In the genomic region with DNA sequence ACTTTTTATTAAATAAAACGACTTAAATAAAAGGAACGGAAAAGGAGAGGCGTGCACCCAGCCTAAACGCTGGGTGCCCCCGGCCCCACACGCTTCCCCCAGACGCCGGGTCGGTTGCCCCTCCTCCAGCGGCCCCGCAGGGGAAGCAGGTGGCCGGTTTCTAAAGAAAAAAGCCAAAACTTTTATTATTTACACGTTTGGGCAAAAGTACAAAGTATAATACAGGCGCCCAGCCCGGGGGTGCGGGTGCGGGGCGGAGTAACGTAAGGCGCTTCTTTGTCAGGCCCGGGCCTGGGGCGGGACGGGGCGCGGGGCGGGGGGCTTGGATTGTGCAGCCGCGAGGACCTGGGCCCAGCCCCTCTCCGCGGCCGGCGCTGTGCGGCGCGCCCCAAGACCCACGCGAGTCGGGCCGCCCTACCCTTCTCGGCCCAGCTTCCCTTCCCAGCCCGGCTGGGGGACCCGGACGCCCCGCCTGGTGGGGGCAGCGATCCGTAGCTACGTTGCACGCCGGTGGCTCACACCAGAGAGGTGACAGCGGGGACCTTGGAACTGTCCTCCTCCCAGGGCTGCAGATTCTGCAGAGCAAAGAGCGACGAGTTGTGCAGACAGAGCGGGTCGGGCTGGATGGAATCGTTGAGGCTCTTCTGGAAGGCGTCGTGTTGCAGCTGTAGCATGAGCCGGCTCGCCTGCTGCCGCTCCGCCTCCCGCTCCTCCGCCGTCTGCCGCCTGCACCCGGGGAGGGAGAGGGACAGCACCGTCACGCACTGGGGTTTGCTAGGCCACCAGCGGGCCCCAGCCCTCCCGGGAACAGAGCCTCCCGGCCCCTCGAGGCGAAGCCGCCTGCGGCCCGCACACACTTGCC, we compare ENCODE assay signal across 9 mouse cellular contexts. TPM values are rescaled to one million over a fixed set of nuclear protein-coding genes. Genes with fewer than 3 reads are reported as not detected.
DNase-seq lines count a peak whose midpoint lies in the region; ATAC-seq lines count a peak whose summit lies in the region.
"Had no signal": no experiment of that assay in that cellular context is flagged by ENCODE, and none has a peak within 500 bp of the region (broad histone marks: within the 10 kb centered on the region; RNA-seq: fewer than 3 reads in every experiment).

No protein-coding gene starts in this region.

- peaks cover 94% of the 10 kb centered on the region for H3K27me3 ChIP-seq in heart, embryonic 11.5 days (ENCODE audit: control insufficient read depth, insufficient read depth, low read length)
- H3K27me3 ChIP-seq in forebrain, embryonic 15.5 days = peaks cover 80% of the 10 kb centered on the region
- peaks cover 100% of the 10 kb centered on the region for H3K27me3 ChIP-seq in kidney, embryonic 15.5 days
- peaks cover 43% of the 10 kb centered on the region for H3K27me3 ChIP-seq in midbrain, embryonic 16.5 days (ENCODE audit: control insufficient read depth, insufficient read depth, low read depth, low read length)

- no peak overlapping the region for H3K9ac ChIP-seq in heart, embryonic 11.5 days (ENCODE audit: low read depth, low read length)
- no peak overlapping the region for H3K9ac ChIP-seq in forebrain, embryonic 15.5 days (replicated peaks)
- H3K9ac ChIP-seq in kidney, embryonic 15.5 days = no peak overlapping the region
- H3K9ac ChIP-seq in midbrain, embryonic 16.5 days (ENCODE audit: low read depth, low read length) = no peak overlapping the region

- ATAC-seq in heart, embryonic 11.5 days (replicated peaks; ENCODE audit: insufficient number of reproducible peaks, low FRiP score, low TSS enrichment) = peak; percentile 24; the same call in 1 of the 2 replicates
- ATAC-seq in forebrain, embryonic 15.5 days (replicated peaks) = peak; percentile 62
- ATAC-seq in kidney, embryonic 15.5 days (replicated peaks; ENCODE audit: low FRiP score) = peak; percentile 30
- peak; percentile 12; the same call in 1 of the 2 replicates for ATAC-seq in midbrain, embryonic 16.5 days

- DNase-seq in heart, postnatal 4 days = no peak
- peak; percentile 29 for DNase-seq in brain, adult 2 months (ENCODE audit: low read depth, low spot score)
- DNase-seq in layer of hippocampus, adult 18-20 months (ENCODE audit: low spot score in 2 of 2) = no peak
- no peak for DNase-seq in left cerebral cortex, adult 18-20 months (ENCODE audit: low spot score in 2 of 2)

- peaks cover 20% of the 10 kb centered on the region for H3K4me1 ChIP-seq in heart, embryonic 11.5 days (ENCODE audit: control insufficient read depth, insufficient read depth, low read length)
- peaks cover 47% of the 10 kb centered on the region for H3K4me1 ChIP-seq in forebrain, embryonic 15.5 days
- H3K4me1 ChIP-seq in kidney, embryonic 15.5 days = peaks cover 54% of the 10 kb centered on the region
- peaks cover 2% of the 10 kb centered on the region; the same call in 1 of the 2 replicates for H3K4me1 ChIP-seq in midbrain, embryonic 16.5 days (ENCODE audit: control insufficient read depth, insufficient read depth, low read length)

- peak overlapping the region; percentile 61 for H3K4me2 ChIP-seq in heart, embryonic 11.5 days
- peak overlapping the region; percentile 41 for H3K4me2 ChIP-seq in forebrain, embryonic 15.5 days (replicated peaks)
- peak overlapping the region; percentile 61 for H3K4me2 ChIP-seq in kidney, embryonic 15.5 days
- H3K4me2 ChIP-seq in midbrain, embryonic 16.5 days (ENCODE audit: low read length) = peak overlapping the region; percentile 23

- peaks cover 3% of the 10 kb centered on the region; the same call in 1 of the 2 replicates for H3K9me3 ChIP-seq in heart, embryonic 11.5 days (replicated peaks; ENCODE audit: control insufficient read depth, low read length)
- H3K9me3 ChIP-seq in forebrain, embryonic 15.5 days = 0 out of 2 replicates have a peak, but pooled peaks cover 2% of the 10 kb centered on the region
- peaks cover 12% of the 10 kb centered on the region; the same call in 1 of the 2 replicates for H3K9me3 ChIP-seq in kidney, embryonic 15.5 days (replicated peaks)
- H3K9me3 ChIP-seq in midbrain, embryonic 16.5 days (replicated peaks; ENCODE audit: control insufficient read depth, low read length, poor library complexity, severe bottlenecking) = peaks cover 3% of the 10 kb centered on the region; the same call in 1 of the 2 replicates

- WGBS in heart, embryonic 11.5 days (ENCODE audit: insufficient replicate concordance) = under 1% methylated on average over 76 of the region's 76 CpGs
- under 1% methylated on average over 65 of the region's 76 CpGs for WGBS in forebrain, embryonic 15.5 days
- under 1% methylated on average over 72 of the region's 76 CpGs for WGBS in kidney, embryonic 15.5 days
- under 1% methylated on average over 74 of the region's 76 CpGs for WGBS in midbrain, embryonic 16.5 days

- H3K4me3 ChIP-seq in heart, embryonic 11.5 days (ENCODE audit: low read depth, low read length) = peak overlapping the region; percentile 30
- peak overlapping the region; percentile 28 for H3K4me3 ChIP-seq in forebrain, embryonic 15.5 days
- H3K4me3 ChIP-seq in kidney, embryonic 15.5 days (replicated peaks) = peak overlapping the region; percentile 37
- H3K4me3 ChIP-seq in midbrain, embryonic 16.5 days (ENCODE audit: low read depth, low read length) = peak overlapping the region; percentile 10

- H3K27ac ChIP-seq in heart, embryonic 11.5 days (ENCODE audit: low read depth, low read length) = no peak overlapping the region
- H3K27ac ChIP-seq in forebrain, embryonic 15.5 days (replicated peaks) = no peak overlapping the region
- H3K27ac ChIP-seq in kidney, embryonic 15.5 days = no peak overlapping the region
- no peak overlapping the region for H3K27ac ChIP-seq in midbrain, embryonic 16.5 days (ENCODE audit: low read length)

- no peaks in the 10 kb centered on the region for H3K36me3 ChIP-seq in heart, embryonic 11.5 days (ENCODE audit: control insufficient read depth, insufficient read depth, low read length)
- H3K36me3 ChIP-seq in forebrain, embryonic 15.5 days = no peaks in the 10 kb centered on the region
- no peaks in the 10 kb centered on the region for H3K36me3 ChIP-seq in kidney, embryonic 15.5 days
- no peaks in the 10 kb centered on the region for H3K36me3 ChIP-seq in midbrain, embryonic 16.5 days (ENCODE audit: control insufficient read depth, insufficient read depth, low read length)

RNA-seq across cellular contexts. Expression of gene Tlx3, which starts 2.4 kb away (rescaled TPM):
- polyA plus RNA-seq in heart, embryonic 11.5 days (2014; fragmentation: Nextera tagmentation; extraction: Ambion mirVana) = not detected in 2 replicates
- total RNA-seq in heart, postnatal 4 days (2021) = not detected
- polyA plus RNA-seq in forebrain, embryonic 15.5 days (2015; fragmentation: Nextera tagmentation; extraction: Ambion mirVana) = 0.18 TPM in 1 of 2 replicates, not detected in the other
- 0.30 TPM in 1 of 2 replicates, not detected in the other for polyA plus RNA-seq in kidney, embryonic 15.5 days (2015; fragmentation: Nextera tagmentation; extraction: Ambion mirVana)
- polyA plus RNA-seq in midbrain, embryonic 16.5 days (2015; fragmentation: Nextera tagmentation; extraction: Ambion mirVana) = 0.85 and 0.89 TPM in 2 replicates
- total RNA-seq in layer of hippocampus, adult 18-20 months (2021) = not detected
- not detected for total RNA-seq in left cerebral cortex, adult 18-20 months (2021)
- polyA plus RNA-seq: testis, adult 2 months had no signal

RNA-seq across cellular contexts. Expression of gene Npm1, which starts 38.0 kb away (rescaled TPM):
- polyA plus RNA-seq in heart, embryonic 11.5 days (2014; fragmentation: Nextera tagmentation; extraction: Ambion mirVana) = 632 and 689 TPM in 2 replicates
- 100 to 1,000 TPM; 272 to 297 TPM for total RNA-seq in heart, postnatal 4 days (2021)
- 492 and 513 TPM in 2 replicates for polyA plus RNA-seq in forebrain, embryonic 15.5 days (2015; fragmentation: Nextera tagmentation; extraction: Ambion mirVana)
- polyA plus RNA-seq in kidney, embryonic 15.5 days (2015; fragmentation: Nextera tagmentation; extraction: Ambion mirVana) = 1,128 and 1,268 TPM in 2 replicates
- 349 and 380 TPM in 2 replicates for polyA plus RNA-seq in midbrain, embryonic 16.5 days (2015; fragmentation: Nextera tagmentation; extraction: Ambion mirVana)
- 100 to 1,000 TPM; 176 to 183 TPM for total RNA-seq in layer of hippocampus, adult 18-20 months (2021)
- total RNA-seq in left cerebral cortex, adult 18-20 months (2021) = 100 to 1,000 TPM; 160 to 161 TPM

RNA-seq across cellular contexts. Expression of gene Fgf18, which starts 53.8 kb away (rescaled TPM):
- polyA plus RNA-seq in heart, embryonic 11.5 days (2014; fragmentation: Nextera tagmentation; extraction: Ambion mirVana) = 1.8 and 2.5 TPM in 2 replicates
- 10 to 100 TPM; 11.1 to 14.1 TPM for total RNA-seq in heart, postnatal 4 days (2021)
- 3.0 and 4.3 TPM in 2 replicates for polyA plus RNA-seq in forebrain, embryonic 15.5 days (2015; fragmentation: Nextera tagmentation; extraction: Ambion mirVana)
- polyA plus RNA-seq in kidney, embryonic 15.5 days (2015; fragmentation: Nextera tagmentation; extraction: Ambion mirVana) = 2.5 and 4.3 TPM in 2 replicates
- polyA plus RNA-seq in midbrain, embryonic 16.5 days (2015; fragmentation: Nextera tagmentation; extraction: Ambion mirVana) = 2.7 and 4.8 TPM in 2 replicates
- total RNA-seq in layer of hippocampus, adult 18-20 months (2021) = 1 to 10 TPM; 3.4 to 4.0 TPM
- total RNA-seq in left cerebral cortex, adult 18-20 months (2021) = 1 to 10 TPM; 2.9 to 3.4 TPM

Comparison
In these comparisons a context has a peak if more than half of its experiments do, and no peak if none do; other contexts are left out.
1. ATAC-seq: peak in every context shown above with its lines; median percentile 62 in forebrain, embryonic 15.5 days; 30 in kidney, embryonic 15.5 days; 24 in heart, embryonic 11.5 days; 12 in midbrain, embryonic 16.5 days.